Mouse (Mus musculus): Measurements from ENCODE around the gene Sestd1.

Sestd1 gene

DNA sequence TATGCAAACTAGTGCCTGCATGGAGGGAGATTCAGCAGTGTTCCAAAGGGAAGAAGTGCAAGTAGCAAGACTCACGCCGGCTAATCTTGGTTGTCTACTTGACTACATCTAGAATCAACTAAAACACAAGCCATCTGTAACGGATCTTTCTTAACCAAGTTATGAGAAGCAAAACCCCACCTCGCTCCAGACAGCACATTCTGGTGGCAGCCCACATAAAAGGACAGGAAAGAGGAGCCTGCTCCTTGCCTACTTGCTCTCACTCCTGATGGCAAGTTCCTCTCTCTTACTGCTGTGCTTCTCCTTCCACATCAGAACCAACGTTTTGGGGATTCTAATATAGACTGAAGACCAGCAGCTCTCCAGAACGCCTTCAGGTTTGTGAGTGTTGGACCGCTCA lies 9.6 kb downstream of the Sestd1 start:
- no peak for DNase-seq (ENCODE audit: inconsistent ontology term)

- peak; percentile 30 for DNase-seq (ENCODE audit: inconsistent ontology term)
Measured at GRCm38 (mm10) chr2:77270136-77270535, 10.3 kb downstream of the Sestd1 start.

- peak; percentile 52 for DNase-seq (ENCODE audit: inconsistent ontology term)
Measured at GRCm38 (mm10) chr2:77268612-77269239, 11.7 kb downstream of the Sestd1 start.

GRCm38 (mm10) chr2:77266931-77267330 lies 13.5 kb downstream of the Sestd1 start:
- no peak for DNase-seq (ENCODE audit: inconsistent ontology term)

GRCm38 (mm10) chr2:77266011-77266410 lies 14.4 kb downstream of the Sestd1 start:
- DNase-seq (ENCODE audit: inconsistent ontology term), result no peak

GRCm38 (mm10) chr2:77265301-77265700 lies 15.1 kb downstream of the Sestd1 start:
- no peak for DNase-seq (ENCODE audit: inconsistent ontology term)

GRCm38 (mm10) chr2:77264550-77264949 lies 15.8 kb downstream of the Sestd1 start:
- no peak for DNase-seq (ENCODE audit: inconsistent ontology term)

DNA sequence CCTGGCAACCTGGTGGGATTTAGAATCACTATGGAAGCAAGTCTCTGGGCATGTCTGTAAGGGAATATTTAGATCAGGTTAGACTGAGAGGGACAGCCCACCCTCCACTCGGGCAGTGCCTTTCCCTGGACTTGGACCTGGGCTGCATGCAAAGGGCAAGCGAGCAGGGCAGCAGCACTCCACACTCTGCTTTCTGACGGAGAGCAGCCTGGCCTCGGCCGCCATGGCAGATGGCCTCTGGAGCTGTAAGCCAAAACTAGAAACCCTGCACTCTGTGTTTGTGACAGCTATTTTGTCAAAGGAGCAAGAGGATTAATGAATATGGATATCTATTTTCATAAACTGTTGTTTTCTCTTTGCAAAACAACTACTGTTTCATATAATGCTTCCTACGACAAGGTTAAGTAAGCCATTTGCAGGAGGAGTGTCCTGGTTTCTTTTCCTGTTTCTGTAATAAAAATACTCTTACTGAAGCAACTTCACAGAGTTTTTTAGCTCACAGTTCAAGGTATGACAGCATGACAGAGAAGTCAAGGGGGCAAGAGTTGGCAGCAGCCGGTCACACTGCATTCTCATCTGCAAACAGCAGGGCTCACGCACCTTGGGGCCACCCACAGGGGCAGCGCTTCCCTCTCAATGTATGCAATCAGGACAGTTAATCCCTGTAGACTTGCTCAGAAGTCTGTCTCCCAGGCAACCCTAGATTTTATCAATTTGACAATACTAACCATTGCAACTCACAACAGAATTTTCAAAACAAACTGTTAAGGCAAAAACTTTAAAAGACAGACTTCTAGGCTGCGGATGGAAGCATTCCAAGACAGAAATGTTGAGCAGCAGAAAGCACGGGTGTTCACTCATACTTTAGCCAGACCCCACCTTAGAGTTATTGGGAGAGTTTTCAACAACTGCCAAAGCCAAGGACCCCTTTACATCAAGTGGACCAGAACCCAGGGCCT lies 16.6 kb downstream of the Sestd1 start:
- no peak for DNase-seq (ENCODE audit: inconsistent ontology term)

- no peak for DNase-seq (ENCODE audit: inconsistent ontology term)
Measured at GRCm38 (mm10) chr2:77260134-77260533, 20.3 kb downstream of the Sestd1 start.

DNA sequence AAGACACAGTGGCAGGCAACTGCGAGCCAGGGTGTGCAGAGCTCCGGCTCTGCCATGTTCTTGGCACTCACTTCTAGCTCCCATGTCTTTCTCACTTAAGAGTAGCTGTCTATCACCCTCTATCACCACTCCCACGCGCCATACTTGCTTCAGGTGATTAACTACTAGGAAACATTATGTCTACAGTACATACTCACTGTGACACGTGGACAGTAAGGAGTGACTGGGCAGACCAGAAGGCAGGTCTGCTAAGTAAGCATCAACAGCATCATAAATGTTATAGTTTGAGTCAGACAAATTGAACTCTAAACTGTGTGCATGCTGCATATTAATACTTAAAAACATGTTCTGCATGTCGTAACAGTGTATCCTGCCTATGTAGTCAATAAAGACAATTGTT lies 27.2 kb downstream of the Sestd1 start:
- no peak for DNase-seq (ENCODE audit: inconsistent ontology term)

- DNase-seq (ENCODE audit: inconsistent ontology term), result no peak
Measured at GRCm38 (mm10) chr2:77251736-77252135, 28.7 kb downstream of the Sestd1 start.

DNA sequence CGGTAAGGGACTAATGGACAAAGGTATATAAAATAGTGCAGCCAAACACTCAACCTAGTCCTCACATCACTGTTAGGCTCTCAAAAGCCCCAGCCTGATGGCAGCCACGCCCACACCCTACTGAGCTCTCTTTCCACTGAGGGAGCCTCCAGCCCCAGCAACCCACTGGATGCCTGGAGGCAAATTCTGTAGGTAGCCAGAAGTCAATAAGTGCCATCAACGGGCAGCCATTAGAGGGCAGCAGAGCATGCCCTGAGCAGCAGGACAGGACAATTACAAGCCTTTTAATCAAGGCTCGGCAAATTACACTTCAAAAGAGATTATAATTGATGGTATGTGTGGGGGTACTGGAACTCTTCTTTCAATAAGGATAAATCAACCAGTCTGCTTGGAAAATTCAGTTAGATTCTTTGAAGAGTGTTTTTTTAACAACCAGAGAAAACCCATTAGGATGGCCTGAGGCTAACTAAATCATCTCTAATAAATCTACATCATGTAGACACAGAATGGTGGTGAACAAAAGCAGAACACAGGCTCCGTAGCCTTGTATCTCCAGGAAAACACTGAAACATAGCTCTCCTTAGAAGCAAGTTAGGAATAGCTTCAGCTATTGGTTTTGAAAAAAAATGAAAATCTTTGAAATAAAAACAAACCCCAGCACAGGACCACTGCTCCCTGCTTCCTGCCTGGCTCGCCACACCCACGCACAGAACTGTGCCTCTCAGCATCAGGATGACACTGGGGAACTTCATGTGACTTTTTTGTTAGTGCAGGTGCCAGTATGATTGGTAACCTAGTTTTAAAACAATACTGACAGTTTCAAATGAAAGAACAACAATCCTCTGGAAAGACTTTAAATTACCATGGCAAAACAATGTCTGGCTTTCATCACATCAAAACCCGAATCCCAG lies 30.4 kb downstream of the Sestd1 start:
- peak; percentile 76 for DNase-seq (ENCODE audit: inconsistent ontology term)

- no peak for DNase-seq (ENCODE audit: inconsistent ontology term)
Measured at GRCm38 (mm10) chr2:77248416-77248815, 32.0 kb downstream of the Sestd1 start.

- DNase-seq (ENCODE audit: inconsistent ontology term), result no peak
Measured at GRCm38 (mm10) chr2:77247200-77247830, 33.1 kb downstream of the Sestd1 start.

DNA sequence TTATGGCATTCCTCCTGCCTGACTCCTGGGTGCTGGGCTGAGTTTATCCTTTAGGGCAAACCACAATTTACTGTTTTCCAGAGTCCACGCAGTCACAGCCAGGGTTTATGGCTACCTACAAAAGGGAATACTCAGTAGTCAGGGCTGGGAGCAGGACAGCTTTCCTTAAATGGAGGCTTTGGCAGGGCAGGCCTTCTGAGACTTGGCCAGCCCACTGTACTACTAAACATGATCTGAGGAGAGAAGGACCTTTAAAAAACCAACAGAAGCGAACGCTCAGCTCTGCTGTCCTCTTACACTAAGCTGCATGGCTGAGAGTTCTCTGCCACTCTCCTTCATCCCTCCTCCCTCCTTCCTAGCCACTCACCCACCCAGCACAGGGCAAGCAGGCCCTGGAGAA lies 34.6 kb downstream of the Sestd1 start:
- DNase-seq (ENCODE audit: inconsistent ontology term), result no peak

- DNase-seq (ENCODE audit: inconsistent ontology term), result no peak
Measured at GRCm38 (mm10) chr2:77242248-77242647, 38.1 kb downstream of the Sestd1 start.

GRCm38 (mm10) chr2:77238607-77239006 lies 41.8 kb downstream of the Sestd1 start:
- no peak for DNase-seq (ENCODE audit: inconsistent ontology term)

GRCm38 (mm10) chr2:77238046-77238445 lies 42.3 kb downstream of the Sestd1 start:
- DNase-seq (ENCODE audit: inconsistent ontology term), result peak; percentile 9

- DNase-seq (ENCODE audit: inconsistent ontology term), result no peak
Measured at GRCm38 (mm10) chr2:77236860-77237259, 43.5 kb downstream of the Sestd1 start.

- peak; percentile 17 for DNase-seq (ENCODE audit: inconsistent ontology term)
Measured at GRCm38 (mm10) chr2:77235896-77236295, 44.5 kb downstream of the Sestd1 start.

DNA sequence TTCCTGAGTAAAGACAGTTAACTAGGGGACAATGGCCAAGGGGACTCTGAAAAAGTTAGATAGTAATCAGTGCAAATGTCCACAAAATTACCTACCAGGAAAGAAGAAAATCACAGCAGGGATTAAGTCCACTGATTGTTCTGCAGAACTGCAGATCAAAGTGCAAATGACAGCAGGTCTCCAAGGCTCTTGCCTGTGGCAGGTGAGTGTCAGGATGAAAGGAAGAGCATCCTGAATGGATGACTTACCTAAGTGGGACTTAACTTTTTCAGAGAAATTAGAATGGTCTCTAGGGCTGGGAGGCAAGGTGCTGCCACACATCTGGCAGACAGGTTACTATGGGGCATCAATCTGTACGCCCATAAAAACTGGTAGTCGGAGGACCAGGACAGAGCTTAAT lies 47.8 kb downstream of the Sestd1 start:
- no peak for DNase-seq (ENCODE audit: inconsistent ontology term)
